Mouse (Mus musculus): ENCODE measurements at regions not wholly inside any gene's neighbourhood (a gene's known extent, or its start where the extent isn't known, plus 50 kb on each side); places are given as distances from the start of the nearest gene placed in this dataset.

- DNase-seq, result no peak
- intact Hi-C loops (cut with DNase I), result no loop called here
Measured at GRCm38 (mm10) chr11:114122175-114122574, 55.3 kb upstream of the Sdk2 start.

- intact Hi-C loops (cut with DNase I), result no loop called here
- DNase-seq, result no peak
Measured at GRCm38 (mm10) chr11:114119135-114119534, 52.3 kb upstream of the Sdk2 start.
